Mouse (Mus musculus) liver, embryonic 12.5 days (tissue): ENCODE measurements at regions not wholly inside any gene's neighbourhood (a gene's known extent, or its start where the extent isn't known, plus 50 kb on each side); places are given as distances from the start of the nearest gene placed in this dataset.

Experiments
- ATAC-seq: fragments of 200-750 bp; cut with Nextera tagmentation; 2 replicates; pipeline ENCODE4 v1.8.0; 2017; ENCODE audit warnings: moderate number of reproducible peaks, mild to moderate bottlenecking, moderate library complexity
- H3K27ac ChIP-seq: fragments of 300-500 bp; sonication (generic); 2 replicates; pipeline ENCODE4 v1.5.1; 2016; ENCODE audit warnings: mild to moderate bottlenecking
- H3K27me3 ChIP-seq: fragments of 300-500 bp; sonication (generic); replicated peaks from 2 replicates; pipeline ENCODE4 v1.6.1; 2016; ENCODE audit warnings: mild to moderate bottlenecking, moderate library complexity
- H3K36me3 ChIP-seq: fragments of 300-500 bp; sonication (generic); 2 replicates; pipeline ENCODE4 v1.6.1; 2016; ENCODE audit warnings: mild to moderate bottlenecking, moderate library complexity
- H3K4me1 ChIP-seq: fragments of 300-500 bp; sonication (generic); 2 replicates; pipeline ENCODE4 v1.6.1; 2016
- H3K4me2 ChIP-seq: fragments of 300-500 bp; sonication (generic); 2 replicates; pipeline ENCODE4 v1.6.1; 2016; ENCODE audit warnings: mild to moderate bottlenecking, moderate library complexity
- H3K4me3 ChIP-seq: fragments of 300-500 bp; sonication (generic); 2 replicates; pipeline ENCODE4 v1.5.1; 2016; ENCODE audit warnings: mild to moderate bottlenecking, moderate library complexity
- H3K9ac ChIP-seq: fragments of 300-500 bp; sonication (generic); 2 replicates; pipeline ENCODE4 v1.6.1; 2016; ENCODE audit warnings: mild to moderate bottlenecking, moderate library complexity
- H3K9me3 ChIP-seq: fragments of 300-500 bp; sonication (generic); replicated peaks from 2 replicates; pipeline ENCODE4 v1.6.1; 2016; ENCODE audit warnings: mild to moderate bottlenecking, moderate library complexity
- WGBS: fragments of 180-500 bp; shearing (Covaris S2); methylation state at CpG from one replicate; pipeline ENCODE4 v1.1.7; 2016; ENCODE audit not compliant: insufficient replicate concordance; 5-methylcytosine and 5-hydroxymethylcytosine counted together

GRCm38 (mm10) chr10:22913112-22913511, 93.1 kb upstream of the Tcf21 start:
- no peaks in the 10 kb centered on the region for H3K4me1 ChIP-seq
- H3K27ac ChIP-seq: no peak overlapping the region
- no peaks in the 10 kb centered on the region for H3K9me3 ChIP-seq
- no peaks in the 10 kb centered on the region for H3K27me3 ChIP-seq
- WGBS: 61% methylated on average over 1 of the region's 1 CpGs
- no peak overlapping the region for H3K9ac ChIP-seq
- no peak overlapping the region for H3K4me3 ChIP-seq
- H3K36me3 ChIP-seq: no peaks in the 10 kb centered on the region
- no peak overlapping the region for H3K4me2 ChIP-seq
- ATAC-seq: no peak

GRCm38 (mm10) chr10:22908640-22909039, 88.7 kb upstream of the Tcf21 start:
- H3K36me3 ChIP-seq: no peaks in the 10 kb centered on the region
- no peak overlapping the region for H3K4me2 ChIP-seq
- no peaks in the 10 kb centered on the region for H3K9me3 ChIP-seq
- H3K4me3 ChIP-seq: no peak overlapping the region
- WGBS: 57% methylated on average over 6 of the region's 6 CpGs
- H3K27ac ChIP-seq: no peak overlapping the region
- no peak for ATAC-seq
- no peaks in the 10 kb centered on the region for H3K4me1 ChIP-seq
- H3K27me3 ChIP-seq: no peaks in the 10 kb centered on the region
- no peak overlapping the region for H3K9ac ChIP-seq

GRCm38 (mm10) chr10:22905281-22905680, 85.3 kb upstream of the Tcf21 start:
- Histone ChIP-seq H3K27ac (no peak overlapping the region), H3K4me1 (no peaks in the 10 kb centered on the region), H3K4me3 (no peak overlapping the region), H3K36me3 (no peaks in the 10 kb centered on the region), H3K9ac (no peak overlapping the region), H3K4me2 (no peak overlapping the region), H3K27me3 (no peaks in the 10 kb centered on the region), H3K9me3 (no peaks in the 10 kb centered on the region)
- WGBS: 61% methylated on average over 2 of the region's 2 CpGs
- no peak for ATAC-seq

GRCm38 (mm10) chr10:22893442-22893985, 73.5 kb upstream of the Tcf21 start:
- Histone ChIP-seq H3K27ac (no peak overlapping the region), H3K9ac (no peak overlapping the region), H3K4me2 (no peak overlapping the region), H3K36me3 (no peaks in the 10 kb centered on the region), H3K27me3 (no peaks in the 10 kb centered on the region), H3K9me3 (no peaks in the 10 kb centered on the region), H3K4me3 (no peak overlapping the region), H3K4me1 (no peaks in the 10 kb centered on the region)
- ATAC-seq: no peak
- 65% methylated on average over 10 of the region's 10 CpGs for WGBS

GRCm38 (mm10) chr10:22887451-22887850, 67.5 kb upstream of the Tcf21 start:
- Histone ChIP-seq H3K9ac (no peak overlapping the region), H3K4me3 (no peak overlapping the region), H3K36me3 (no peaks in the 10 kb centered on the region), H3K27ac (no peak overlapping the region), H3K4me1 (no peaks in the 10 kb centered on the region), H3K9me3 (no peaks in the 10 kb centered on the region), H3K27me3 (no peaks in the 10 kb centered on the region), H3K4me2 (no peak overlapping the region)
- no peak for ATAC-seq
- WGBS: 31% methylated on average over 6 of the region's 6 CpGs

GRCm38 (mm10) chr10:22879714-22880113, 59.7 kb upstream of the Tcf21 start:
- Histone ChIP-seq H3K4me1 (no peaks in the 10 kb centered on the region), H3K36me3 (no peaks in the 10 kb centered on the region), H3K9me3 (no peaks in the 10 kb centered on the region), H3K9ac (no peak overlapping the region), H3K4me2 (no peak overlapping the region), H3K27me3 (no peaks in the 10 kb centered on the region), H3K27ac (no peak overlapping the region), H3K4me3 (no peak overlapping the region)
- ATAC-seq: no peak
- 26% methylated on average over 4 of the region's 4 CpGs for WGBS

- WGBS: 68% methylated on average over 5 of the region's 5 CpGs
- no peak for ATAC-seq
These were observed 57.7 kb upstream of the Tcf21 start for GRCm38 (mm10) chr10:22877536-22878130.

GRCm38 (mm10) chr10:22877028-22877427, 57.1 kb upstream of the Tcf21 start:
- Histone ChIP-seq H3K27ac (no peak overlapping the region), H3K4me3 (no peak overlapping the region), H3K9me3 (no peaks in the 10 kb centered on the region), H3K9ac (no peak overlapping the region), H3K27me3 (no peaks in the 10 kb centered on the region), H3K4me2 (no peak overlapping the region), H3K36me3 (no peaks in the 10 kb centered on the region), H3K4me1 (no peaks in the 10 kb centered on the region)
- WGBS: 50% methylated on average over 2 of the region's 2 CpGs
- no peak for ATAC-seq

More at GRCm38 (mm10) chr10:22877536-22878130, 57.7 kb upstream of the Tcf21 start:
- no peaks in the 10 kb centered on the region for H3K4me1 ChIP-seq
- no peaks in the 10 kb centered on the region for H3K36me3 ChIP-seq
- H3K27me3 ChIP-seq: no peaks in the 10 kb centered on the region
- no peak overlapping the region for H3K4me3 ChIP-seq
- H3K27ac ChIP-seq: no peak overlapping the region
- H3K9ac ChIP-seq: no peak overlapping the region
- H3K9me3 ChIP-seq: no peaks in the 10 kb centered on the region
- no peak overlapping the region for H3K4me2 ChIP-seq

DNA sequence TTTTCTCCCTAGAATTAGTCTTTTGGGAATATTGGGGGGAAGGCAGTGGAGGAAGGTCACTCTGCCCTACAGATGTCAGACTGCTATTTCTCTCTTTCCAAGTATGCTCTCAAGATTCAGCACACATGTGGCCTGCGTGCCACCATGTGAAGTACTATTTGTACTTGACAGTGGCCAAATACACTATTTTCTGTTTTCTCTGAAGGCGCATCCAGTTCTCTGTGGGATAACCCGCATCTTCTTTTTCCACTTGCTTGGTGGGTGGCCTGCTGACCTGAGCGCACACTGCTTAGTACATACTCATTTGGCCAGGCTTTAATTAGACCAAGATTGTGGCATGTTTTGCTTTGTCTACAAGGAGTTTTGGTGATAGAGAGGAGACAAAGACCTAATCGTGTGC, 55.7 kb upstream of the Tcf21 start:
- H3K36me3 ChIP-seq: no peaks in the 10 kb centered on the region
- H3K4me1 ChIP-seq: no peaks in the 10 kb centered on the region
- no peak overlapping the region for H3K27ac ChIP-seq
- no peak overlapping the region for H3K9ac ChIP-seq
- no peaks in the 10 kb centered on the region for H3K9me3 ChIP-seq
- no peak for ATAC-seq
- H3K4me3 ChIP-seq: no peak overlapping the region
- H3K27me3 ChIP-seq: no peaks in the 10 kb centered on the region
- WGBS: 75% methylated on average over 5 of the region's 5 CpGs
- no peak overlapping the region for H3K4me2 ChIP-seq

- Histone ChIP-seq H3K27me3 (no peaks in the 10 kb centered on the region), H3K36me3 (no peaks in the 10 kb centered on the region), H3K27ac (no peak overlapping the region), H3K4me3 (no peak overlapping the region), H3K9me3 (no peaks in the 10 kb centered on the region), H3K4me1 (no peaks in the 10 kb centered on the region), H3K9ac (no peak overlapping the region), H3K4me2 (no peak overlapping the region)
- WGBS: 64% methylated on average over 4 of the region's 4 CpGs
- ATAC-seq: no peak
These were observed 55.2 kb upstream of the Tcf21 start for GRCm38 (mm10) chr10:22875181-22875580.
